Mouse (Mus musculus): ENCODE measurements around the gene Dip2a. TPM values are rescaled to one million over a fixed set of nuclear protein-coding genes. Genes with fewer than 3 reads are reported as not detected.

Dip2a gene
- polyA plus RNA-seq, 1 experiment from 2014 or later: 8.1 TPM

DNA sequence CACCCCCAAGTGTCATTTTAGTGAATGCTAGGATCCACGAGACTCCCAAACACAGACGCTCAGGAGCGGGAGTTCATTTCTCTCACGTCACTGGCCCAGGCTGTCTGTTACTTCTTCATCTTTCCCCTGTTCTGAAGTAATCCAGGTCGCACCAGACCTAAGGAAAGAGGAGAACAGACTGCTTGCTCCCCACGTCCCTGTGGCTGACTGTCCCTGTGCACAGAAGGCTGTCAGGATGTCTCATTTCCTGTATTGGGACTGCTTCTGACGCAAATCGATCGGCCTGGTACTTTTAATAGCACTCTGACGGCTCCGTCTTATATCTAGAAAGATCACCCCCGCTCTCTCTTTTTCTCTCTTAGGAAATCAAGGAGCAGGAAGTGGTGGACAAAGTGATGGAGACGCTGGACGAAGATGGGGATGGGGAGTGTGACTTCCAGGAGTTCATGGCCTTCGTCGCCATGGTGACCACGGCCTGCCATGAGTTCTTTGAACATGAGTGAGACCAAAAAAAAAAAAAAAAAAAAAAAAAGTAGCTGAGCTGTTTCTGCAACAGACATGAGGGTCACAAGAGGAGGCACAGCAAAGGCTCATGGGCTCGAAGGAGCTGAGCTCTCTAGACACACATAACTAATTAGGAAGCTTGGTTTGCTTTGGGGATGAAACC is 85.4 kb downstream of the Dip2a start:
- peaks cover 37% of the 10 kb centered on the region for H3K4me1 ChIP-seq
- no peak overlapping the region for H3K27ac ChIP-seq (replicated peaks)
- no peak overlapping the region for H3K4me2 ChIP-seq
- H3K4me3 ChIP-seq: no peak overlapping the region
- 68% methylated on average over 18 of the region's 18 CpGs for WGBS
- no peaks in the 10 kb centered on the region for H3K27me3 ChIP-seq (replicated peaks)
- peaks cover 18% of the 10 kb centered on the region for H3K36me3 ChIP-seq
- ATAC-seq (ENCODE audit: extremely low read depth, insufficient number of reproducible peaks, low FRiP score, low TSS enrichment): no peak
- H3K9ac ChIP-seq: no peak overlapping the region
- no peaks in the 10 kb centered on the region for H3K9me3 ChIP-seq

DNA sequence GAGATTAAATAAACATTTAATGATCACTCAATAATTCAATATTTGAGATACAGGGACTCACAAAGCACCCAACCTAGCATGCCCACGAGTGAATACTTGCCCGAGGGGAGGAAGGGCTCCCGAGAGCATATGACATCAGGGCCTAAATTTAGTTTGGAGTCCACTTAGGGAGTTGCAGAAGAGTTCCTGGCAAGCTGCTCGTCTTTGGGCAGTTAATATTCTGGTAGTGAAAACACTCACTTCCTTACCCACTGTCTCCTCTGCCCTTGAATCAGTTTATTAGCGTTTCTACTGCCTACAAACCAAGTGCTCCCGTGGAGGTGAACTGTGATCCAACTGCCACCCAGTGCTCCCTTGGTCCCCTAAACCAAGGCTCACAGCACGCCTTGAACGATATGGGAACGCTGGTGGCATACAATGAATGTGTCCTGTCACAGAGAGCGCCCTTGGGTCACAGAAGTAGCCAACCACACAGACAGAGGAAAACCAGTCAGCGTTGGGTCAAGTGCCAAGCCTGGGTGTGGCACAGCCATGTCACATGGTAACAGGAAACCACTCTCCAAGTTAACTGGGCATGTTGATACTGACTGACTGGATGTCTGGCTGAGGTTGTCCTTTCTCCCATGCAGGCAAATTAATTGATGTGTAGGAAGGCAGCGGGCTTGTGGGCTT is 87.2 kb downstream of the Dip2a start:
- ATAC-seq (ENCODE audit: extremely low read depth, insufficient number of reproducible peaks, low FRiP score, low TSS enrichment): no peak
- Histone ChIP-seq H3K36me3 (peaks cover 5% of the 10 kb centered on the region), H3K27me3 (replicated peaks) (no peaks in the 10 kb centered on the region), H3K27ac (replicated peaks) (peak overlapping the region; percentile 90), H3K4me3 (no peak overlapping the region), H3K4me1 (peaks cover 51% of the 10 kb centered on the region), H3K9me3 (no peaks in the 10 kb centered on the region), H3K4me2 (peak overlapping the region; percentile 27; the same call in 1 of the 2 replicates), H3K9ac (peak overlapping the region; percentile 61; the same call in 1 of the 2 replicates)
- 45% methylated on average over 12 of the region's 12 CpGs for WGBS

DNA sequence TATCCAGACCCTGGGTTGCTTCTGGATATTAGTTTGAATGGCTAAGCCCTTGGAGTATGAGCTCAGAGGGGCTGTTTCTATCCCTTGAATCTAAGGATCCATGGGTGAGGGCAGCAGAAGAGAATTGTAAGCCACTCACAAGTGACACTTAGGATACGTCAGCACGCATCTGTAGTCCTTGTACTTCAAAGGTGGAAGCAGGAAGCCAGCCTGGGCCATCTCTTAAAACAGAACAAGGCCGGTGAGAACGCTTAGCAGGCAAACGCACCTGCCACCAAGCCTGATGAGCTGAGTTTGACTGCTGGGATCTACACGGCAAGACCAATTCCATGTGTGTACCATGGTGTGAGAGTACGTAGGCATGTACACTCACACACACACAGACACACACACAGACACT is 87.9 kb downstream of the Dip2a start:
- Histone ChIP-seq H3K27me3 (replicated peaks) (no peaks in the 10 kb centered on the region), H3K36me3 (peaks cover 5% of the 10 kb centered on the region), H3K27ac (replicated peaks) (peak overlapping the region; percentile 90), H3K4me3 (no peak overlapping the region), H3K4me1 (peaks cover 51% of the 10 kb centered on the region), H3K4me2 (no peak overlapping the region), H3K9me3 (no peaks in the 10 kb centered on the region), H3K9ac (no peak overlapping the region)
- 73% methylated on average over 7 of the region's 7 CpGs for WGBS
- no peak for ATAC-seq (ENCODE audit: extremely low read depth, insufficient number of reproducible peaks, low FRiP score, low TSS enrichment)

DNA sequence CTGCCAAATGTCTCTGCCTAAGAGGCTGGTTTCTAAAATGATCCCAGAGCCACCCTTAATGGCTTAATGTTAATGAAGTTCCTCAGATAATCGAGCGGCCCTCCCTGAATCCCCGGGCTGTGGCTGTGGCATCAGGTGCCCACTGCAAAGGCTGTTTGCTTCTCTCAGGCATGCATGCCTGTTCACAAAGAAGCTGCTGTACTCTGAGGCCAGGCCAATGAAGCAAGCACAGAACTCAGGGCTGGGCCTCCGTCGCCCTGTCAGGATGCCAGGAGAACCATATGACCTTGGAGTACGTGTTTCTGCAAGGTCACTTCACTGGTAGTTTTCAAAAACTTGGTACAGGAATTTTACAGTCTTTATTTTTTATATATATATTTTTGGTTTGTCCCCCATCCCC is 89.5 kb downstream of the Dip2a start:
- peaks cover 5% of the 10 kb centered on the region; the same call in 1 of the 2 replicates for H3K36me3 ChIP-seq
- H3K9ac ChIP-seq: no peak overlapping the region
- no peaks in the 10 kb centered on the region for H3K9me3 ChIP-seq
- WGBS: 53% methylated on average over 6 of the region's 6 CpGs
- H3K4me3 ChIP-seq: no peak overlapping the region
- H3K27me3 ChIP-seq (replicated peaks): no peaks in the 10 kb centered on the region
- H3K4me2 ChIP-seq: no peak overlapping the region
- H3K4me1 ChIP-seq: peaks cover 48% of the 10 kb centered on the region
- no peak for ATAC-seq (ENCODE audit: extremely low read depth, insufficient number of reproducible peaks, low FRiP score, low TSS enrichment)
- H3K27ac ChIP-seq (replicated peaks): no peak overlapping the region

DNA sequence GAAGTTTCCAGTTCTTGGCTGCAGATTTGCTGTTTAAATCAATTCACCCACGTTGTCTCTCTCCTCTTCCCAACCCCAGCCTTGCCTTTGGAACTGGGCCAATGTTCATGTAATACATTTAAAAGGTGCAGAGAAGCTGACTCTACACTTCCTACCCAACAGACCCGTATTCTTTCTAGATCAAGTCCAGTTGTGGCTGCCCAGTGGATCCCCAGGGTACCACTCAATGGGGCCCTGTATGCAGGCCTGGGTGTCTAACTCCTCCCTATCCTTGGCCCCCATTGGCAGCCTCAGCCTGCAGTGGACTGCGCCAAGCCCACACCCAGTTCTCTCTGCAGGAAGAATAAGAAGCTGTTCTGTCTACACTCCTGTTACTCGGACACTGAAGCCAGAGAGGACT is 91.6 kb downstream of the Dip2a start, which contains the start of gene S100b:
Gene S100b, plus strand, starts transcription at position 318 of the 400 bp plus-strand sequence.
- 41% methylated on average over 4 of the region's 4 CpGs for WGBS
- H3K36me3 ChIP-seq: no peaks in the 10 kb centered on the region
- no peak within 1 kb of the TSS for H3K4me3 ChIP-seq
- H3K27ac ChIP-seq (replicated peaks): no peak within 1 kb of the TSS
- H3K27me3 ChIP-seq (replicated peaks): no peaks in the 10 kb centered on the region
- ATAC-seq (ENCODE audit: extremely low read depth, insufficient number of reproducible peaks, low FRiP score, low TSS enrichment): no peak; the same call in 1 of the 2 replicates
- no peaks in the 10 kb centered on the region for H3K9me3 ChIP-seq
- H3K4me2 ChIP-seq: no peak within 1 kb of the TSS
- H3K9ac ChIP-seq: 0 out of 2 replicates have a peak within 1 kb of the TSS, but pooled peaks have one; percentile 30
- peaks cover 39% of the 10 kb centered on the region for H3K4me1 ChIP-seq

DNA sequence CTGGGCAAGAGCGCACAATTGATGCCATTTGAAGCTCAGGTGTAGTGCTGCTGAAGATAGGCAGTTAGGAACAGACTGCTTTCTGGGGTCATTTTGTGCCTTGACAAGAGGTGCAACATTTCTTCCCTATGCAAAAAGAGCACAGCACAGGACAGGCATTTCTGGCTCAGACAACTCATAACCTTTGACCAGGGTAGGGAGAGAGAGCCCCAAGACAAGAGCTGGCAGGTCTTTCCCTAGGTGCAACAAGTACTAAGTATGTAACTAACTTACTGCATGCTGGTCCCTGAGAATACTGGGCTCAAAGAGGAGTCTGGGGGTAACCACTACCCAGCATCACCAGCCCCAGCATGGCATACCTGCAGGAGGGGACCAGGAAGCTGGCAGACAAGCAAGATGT is 92.0 kb downstream of the Dip2a start:
- WGBS: 93% methylated on average over 1 of the region's 1 CpGs
- Histone ChIP-seq H3K4me3 (no peak overlapping the region), H3K9me3 (no peaks in the 10 kb centered on the region), H3K4me2 (no peak overlapping the region), H3K4me1 (peaks cover 35% of the 10 kb centered on the region), H3K9ac (no peak overlapping the region), H3K36me3 (no peaks in the 10 kb centered on the region), H3K27ac (replicated peaks) (no peak overlapping the region), H3K27me3 (replicated peaks) (no peaks in the 10 kb centered on the region)
- no peak for ATAC-seq (ENCODE audit: extremely low read depth, insufficient number of reproducible peaks, low FRiP score, low TSS enrichment)

DNA sequence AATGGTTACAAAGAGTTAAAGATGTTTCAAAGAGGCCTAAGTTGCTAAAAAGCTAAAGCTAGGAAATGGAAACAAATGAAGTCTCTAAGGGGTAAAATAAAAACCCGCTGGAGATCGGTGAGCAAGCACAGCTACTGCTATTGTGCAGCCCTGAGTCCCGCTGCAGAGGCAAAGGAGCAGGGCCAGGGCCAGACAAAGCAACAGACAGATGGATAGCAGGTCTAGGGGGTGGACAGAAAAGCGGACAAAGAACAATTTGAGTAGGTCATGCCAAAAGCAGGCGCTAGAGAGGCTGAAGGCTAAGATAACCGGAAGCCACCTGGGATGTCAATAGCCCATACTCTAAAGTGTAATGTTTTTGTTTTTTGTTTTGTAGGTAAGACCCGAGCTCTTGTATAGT is 94.2 kb downstream of the Dip2a start:
- H3K4me1 ChIP-seq: peaks cover 21% of the 10 kb centered on the region
- no peak overlapping the region for H3K27ac ChIP-seq (replicated peaks)
- H3K27me3 ChIP-seq (replicated peaks): no peaks in the 10 kb centered on the region
- 72% methylated on average over 7 of the region's 7 CpGs for WGBS
- H3K36me3 ChIP-seq: no peaks in the 10 kb centered on the region
- no peak overlapping the region for H3K4me2 ChIP-seq
- ATAC-seq (ENCODE audit: extremely low read depth, insufficient number of reproducible peaks, low FRiP score, low TSS enrichment): no peak
- H3K9me3 ChIP-seq: no peaks in the 10 kb centered on the region
- H3K9ac ChIP-seq: no peak overlapping the region
- H3K4me3 ChIP-seq: no peak overlapping the region

DNA sequence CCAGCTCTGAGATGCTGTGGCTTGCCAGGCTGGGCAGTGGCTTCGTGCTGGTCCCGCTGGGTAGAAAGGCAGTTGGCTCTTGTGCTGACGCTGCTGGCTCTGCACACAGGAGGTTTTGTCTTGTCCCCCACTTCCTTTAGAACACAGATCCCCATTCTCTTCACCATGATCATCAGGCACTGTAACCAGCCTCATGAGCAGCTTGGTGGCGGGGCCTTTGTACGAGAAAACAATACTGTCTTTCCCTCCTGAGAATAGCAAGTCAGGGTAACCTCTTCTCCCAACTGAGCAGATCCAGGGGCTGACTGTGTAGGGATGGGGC is 96.5 kb downstream of the Dip2a start:
- Histone ChIP-seq H3K27ac (replicated peaks) (no peak overlapping the region), H3K4me2 (no peak overlapping the region), H3K9ac (no peak overlapping the region), H3K9me3 (no peaks in the 10 kb centered on the region), H3K36me3 (no peaks in the 10 kb centered on the region), H3K4me1 (peaks cover 7% of the 10 kb centered on the region), H3K4me3 (no peak overlapping the region), H3K27me3 (replicated peaks) (no peaks in the 10 kb centered on the region)
- 84% methylated on average over 5 of the region's 5 CpGs for WGBS
- ATAC-seq (ENCODE audit: extremely low read depth, insufficient number of reproducible peaks, low FRiP score, low TSS enrichment): no peak

DNA sequence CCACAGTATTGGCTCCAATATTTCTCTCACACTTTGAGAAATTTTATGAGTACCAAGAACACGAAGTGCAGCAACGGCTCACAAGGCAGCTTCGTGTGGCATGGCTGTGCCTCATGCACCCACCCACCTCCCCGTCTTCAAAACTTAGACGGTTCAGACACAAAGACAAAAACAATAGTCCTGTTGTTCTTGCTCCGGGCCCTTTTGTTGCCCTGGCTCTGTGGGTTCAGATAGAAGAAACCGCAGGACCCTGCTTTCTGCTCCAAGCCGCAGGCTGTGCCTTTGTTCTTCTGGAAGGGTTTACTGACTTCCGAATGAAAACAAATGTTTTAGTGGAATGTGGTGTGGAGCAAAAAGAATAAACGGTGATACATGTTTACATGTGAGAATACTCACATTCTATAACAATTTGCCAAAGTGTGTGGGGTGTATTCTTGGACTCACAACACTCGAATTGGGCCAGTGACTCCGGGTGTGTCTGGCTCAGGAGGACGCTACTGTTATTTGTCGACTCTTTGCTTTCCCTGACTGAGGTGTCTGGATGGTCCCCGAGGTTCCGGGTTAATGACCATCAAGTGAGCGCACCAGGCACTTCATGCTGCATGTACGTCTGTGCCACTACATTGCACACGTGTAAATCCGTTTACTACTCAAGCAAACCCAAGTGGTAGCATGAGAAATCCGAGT is 97.0 kb downstream of the Dip2a start:
- Histone ChIP-seq H3K27ac (replicated peaks) (no peak overlapping the region), H3K36me3 (no peaks in the 10 kb centered on the region), H3K4me2 (no peak overlapping the region), H3K9me3 (no peaks in the 10 kb centered on the region), H3K9ac (no peak overlapping the region), H3K4me3 (no peak overlapping the region), H3K27me3 (replicated peaks) (no peaks in the 10 kb centered on the region), H3K4me1 (peaks cover 2% of the 10 kb centered on the region)
- no peak for ATAC-seq (ENCODE audit: extremely low read depth, insufficient number of reproducible peaks, low FRiP score, low TSS enrichment)
- WGBS: 69% methylated on average over 21 of the region's 21 CpGs

DNA sequence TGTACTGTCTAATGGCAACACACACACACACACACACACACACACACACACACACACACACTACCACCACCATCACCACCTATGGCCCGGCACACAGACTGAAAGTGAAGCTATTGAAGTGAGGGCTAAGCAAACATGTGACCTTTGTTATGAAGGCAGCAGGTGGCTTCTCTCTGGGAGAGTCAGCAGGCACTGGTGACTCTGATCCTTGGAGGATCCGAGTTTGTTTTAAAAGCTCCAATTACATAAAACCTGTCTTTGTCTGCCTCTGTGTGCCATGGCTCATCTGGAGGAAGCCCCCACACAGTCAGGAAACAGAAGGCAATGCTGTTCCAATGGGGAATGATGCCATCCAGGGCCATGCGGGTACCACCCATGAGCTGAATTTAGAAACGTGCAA is 98.5 kb downstream of the Dip2a start:
- Histone ChIP-seq H3K4me2 (no peak overlapping the region), H3K36me3 (no peaks in the 10 kb centered on the region), H3K9ac (no peak overlapping the region), H3K4me3 (no peak overlapping the region), H3K27ac (replicated peaks) (no peak overlapping the region), H3K9me3 (no peaks in the 10 kb centered on the region), H3K4me1 (no peaks in the 10 kb centered on the region), H3K27me3 (replicated peaks) (no peaks in the 10 kb centered on the region)
- 59% methylated on average over 4 of the region's 4 CpGs for WGBS
- no peak for ATAC-seq (ENCODE audit: extremely low read depth, insufficient number of reproducible peaks, low FRiP score, low TSS enrichment)

DNA sequence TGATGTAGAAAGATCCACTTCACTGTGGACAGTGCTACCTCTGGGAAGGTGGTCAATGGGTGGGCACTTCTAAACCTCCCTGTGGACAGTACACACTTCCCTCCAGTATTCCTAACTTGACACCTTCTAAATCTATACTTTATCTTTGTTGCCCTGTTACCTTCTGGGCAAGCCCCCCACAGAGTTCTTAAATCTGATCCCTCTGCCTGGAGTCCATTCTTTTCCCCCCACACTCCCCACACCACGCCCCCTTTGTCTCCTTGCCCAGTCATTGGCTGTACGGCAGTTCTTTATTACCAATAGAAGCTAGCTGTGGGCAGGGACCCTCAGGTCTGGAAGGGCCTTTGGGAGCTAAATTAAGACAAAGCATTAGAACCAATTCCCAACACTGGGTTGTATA is 100.0 kb downstream of the Dip2a start:
- no peaks in the 10 kb centered on the region for H3K27me3 ChIP-seq (replicated peaks)
- 63% methylated on average over 2 of the region's 2 CpGs for WGBS
- no peak for ATAC-seq (ENCODE audit: extremely low read depth, insufficient number of reproducible peaks, low FRiP score, low TSS enrichment)
- no peak overlapping the region for H3K4me3 ChIP-seq
- H3K4me2 ChIP-seq: no peak overlapping the region
- no peaks in the 10 kb centered on the region for H3K4me1 ChIP-seq
- H3K9ac ChIP-seq: no peak overlapping the region
- H3K9me3 ChIP-seq: no peaks in the 10 kb centered on the region
- no peak overlapping the region for H3K27ac ChIP-seq (replicated peaks)
- no peaks in the 10 kb centered on the region for H3K36me3 ChIP-seq

Measured in heart, embryonic 13.5 days (tissue).